Mouse (Mus musculus): Measurements from ENCODE around the gene Cobll1.

- TF ChIP-seq CTCF (IDR thresholded peaks at IDR 0.05; ENCODE audit: borderline replicate concordance, insufficient read depth, low read depth, low read length) (no peak), POLR2A (IDR thresholded peaks at IDR 0.05; ENCODE audit: borderline replicate concordance, insufficient read depth, low read length) (no peak)
Observed at GRCm38 (mm10) chr2:65147431-65147830, 91.8 kb downstream of the Cobll1 start.
